Mouse (Mus musculus) midbrain, embryonic 14.5 days (tissue): Measurements from ENCODE around the gene Mecom. TPM values are rescaled to one million over a fixed set of nuclear protein-coding genes. Genes with fewer than 3 reads are reported as not detected.

Experiments
- ATAC-seq: fragments of 200-750 bp; cut with Nextera tagmentation; 2 replicates; pipeline ENCODE4 v1.8.0; 2017; ENCODE audit warnings: moderate number of reproducible peaks, moderate library complexity; ENCODE audit not compliant: low FRiP score, low TSS enrichment
- DNase-seq: peaks from one replicate; pipeline ENCODE4 v3.0.0-alpha.2; 2015
- H3K27ac ChIP-seq: fragments of 300-500 bp; sonication (generic); replicated peaks from 2 replicates; pipeline ENCODE4 v1.5.1; 2014; ENCODE audit warnings: mild to moderate bottlenecking, low read depth, low read length, moderate library complexity
- H3K27me3 ChIP-seq: fragments of 300-500 bp; sonication (generic); 2 replicates; pipeline ENCODE4 v1.6.1; 2014; ENCODE audit warnings: low read length, control low read depth, mixed read lengths; ENCODE audit not compliant: control insufficient read depth, insufficient read depth
- H3K36me3 ChIP-seq: fragments of 300-500 bp; sonication (generic); 2 replicates; pipeline ENCODE4 v1.6.1; 2014; ENCODE audit warnings: low read length, control low read depth; ENCODE audit not compliant: control insufficient read depth, insufficient read depth
- H3K4me1 ChIP-seq: fragments of 300-500 bp; sonication (generic); 2 replicates; pipeline ENCODE4 v1.6.1; 2014; ENCODE audit warnings: mild to moderate bottlenecking, antibody characterized with exemption, low read length, control low read depth; ENCODE audit not compliant: control insufficient read depth, insufficient read depth
- H3K4me2 ChIP-seq: fragments of 300-500 bp; sonication (generic); 2 replicates; pipeline ENCODE4 v1.6.1; 2014; ENCODE audit warnings: mild to moderate bottlenecking, low read length, moderate library complexity
- H3K4me3 ChIP-seq: fragments of 300-500 bp; sonication (generic); replicated peaks from 2 replicates; pipeline ENCODE4 v1.5.1; 2014; ENCODE audit warnings: low read depth, low read length
- H3K9ac ChIP-seq: fragments of 300-500 bp; sonication (generic); replicated peaks from 2 replicates; pipeline ENCODE4 v1.6.1; 2014; ENCODE audit warnings: mild to moderate bottlenecking, low read length, moderate library complexity
- H3K9me3 ChIP-seq: fragments of 300-500 bp; sonication (generic); 2 replicates; pipeline ENCODE4 v1.6.1; 2016; ENCODE audit warnings: low read length, control low read depth, mixed read lengths; ENCODE audit not compliant: control insufficient read depth
- WGBS: fragments of 180-500 bp; shearing (Covaris S2); extraction: QIAGEN DNeasy Blood & Tissue Kit; methylation state at CpG from one replicate; pipeline ENCODE4 v1.1.7; 2014; 5-methylcytosine and 5-hydroxymethylcytosine counted together
- polyA plus RNA-seq: library from polyadenylated mRNA; unstranded; fragments of >200 nt; fragmentation: Nextera tagmentation; extraction: Ambion mirVana; gene quantifications from 2 replicates; pipeline ENCODE4 v1.2.1, GENCODE M21; 2014

Mecom gene
- polyA plus RNA-seq, 1 experiment from 2014 or later, result 10.1 TPM

GRCm38 (mm10) chr3:29984431-29984830 is 563.4 kb downstream of the Mecom start:
- H3K9me3 ChIP-seq, result no peaks in the 10 kb centered on the region
- no peak overlapping the region for H3K9ac ChIP-seq
- H3K27me3 ChIP-seq, result no peaks in the 10 kb centered on the region
- no peaks in the 10 kb centered on the region for H3K4me1 ChIP-seq
- DNase-seq, result no peak
- WGBS, result 86% methylated on average over 3 of the region's 3 CpGs
- H3K27ac ChIP-seq, result no peak overlapping the region
- no peaks in the 10 kb centered on the region for H3K36me3 ChIP-seq
- no peak for ATAC-seq
- no peak overlapping the region for H3K4me2 ChIP-seq
- H3K4me3 ChIP-seq, result no peak overlapping the region

GRCm38 (mm10) chr3:29981259-29981910 is 566.4 kb downstream of the Mecom start:
- no peak overlapping the region for H3K4me3 ChIP-seq
- no peaks in the 10 kb centered on the region for H3K36me3 ChIP-seq
- H3K9ac ChIP-seq, result no peak overlapping the region
- H3K4me1 ChIP-seq, result no peaks in the 10 kb centered on the region
- H3K27me3 ChIP-seq, result no peaks in the 10 kb centered on the region
- no peak for DNase-seq
- ATAC-seq, result no peak
- H3K27ac ChIP-seq, result no peak overlapping the region
- no peaks in the 10 kb centered on the region for H3K9me3 ChIP-seq
- no peak overlapping the region for H3K4me2 ChIP-seq
- WGBS, result 81% methylated on average over 7 of the region's 7 CpGs

GRCm38 (mm10) chr3:29980531-29980930 is 567.3 kb downstream of the Mecom start:
- H3K27me3 ChIP-seq, result no peaks in the 10 kb centered on the region
- no peaks in the 10 kb centered on the region for H3K36me3 ChIP-seq
- H3K9ac ChIP-seq, result no peak overlapping the region
- no peaks in the 10 kb centered on the region for H3K4me1 ChIP-seq
- H3K9me3 ChIP-seq, result no peaks in the 10 kb centered on the region
- 95% methylated on average over 9 of the region's 9 CpGs for WGBS
- ATAC-seq (no peak), DNase-seq (no peak)
- no peak overlapping the region for H3K27ac ChIP-seq
- H3K4me2 ChIP-seq, result no peak overlapping the region
- no peak overlapping the region for H3K4me3 ChIP-seq

- no peak for ATAC-seq
These were observed 571.2 kb downstream of the Mecom start for GRCm38 (mm10) chr3:29976580-29976979.

GRCm38 (mm10) chr3:29968433-29968949 is 579.3 kb downstream of the Mecom start:
- H3K4me1 ChIP-seq, result no peaks in the 10 kb centered on the region
- no peak overlapping the region for H3K4me2 ChIP-seq
- no peak overlapping the region for H3K9ac ChIP-seq
- no peak overlapping the region for H3K27ac ChIP-seq
- no peak overlapping the region for H3K4me3 ChIP-seq
- DNase-seq (no peak), ATAC-seq (no peak)
- 84% methylated on average over 11 of the region's 11 CpGs for WGBS
- no peaks in the 10 kb centered on the region for H3K27me3 ChIP-seq
- H3K36me3 ChIP-seq, result no peaks in the 10 kb centered on the region
- H3K9me3 ChIP-seq, result no peaks in the 10 kb centered on the region

More at GRCm38 (mm10) chr3:29976580-29976979, 571.2 kb downstream of the Mecom start:
- Histone ChIP-seq H3K4me1 (no peaks in the 10 kb centered on the region), H3K27me3 (no peaks in the 10 kb centered on the region), H3K9me3 (no peaks in the 10 kb centered on the region), H3K27ac (no peak overlapping the region), H3K4me2 (no peak overlapping the region), H3K4me3 (no peak overlapping the region), H3K36me3 (no peaks in the 10 kb centered on the region), H3K9ac (no peak overlapping the region)
- 86% methylated on average over 4 of the region's 4 CpGs for WGBS
- DNase-seq, result no peak

- Histone ChIP-seq H3K9me3 (no peaks in the 10 kb centered on the region), H3K36me3 (no peaks in the 10 kb centered on the region), H3K27ac (no peak overlapping the region), H3K4me3 (no peak overlapping the region), H3K4me2 (no peak overlapping the region), H3K4me1 (no peaks in the 10 kb centered on the region), H3K27me3 (no peaks in the 10 kb centered on the region), H3K9ac (no peak overlapping the region)
- WGBS, result 80% methylated on average over 7 of the region's 7 CpGs
- DNase-seq (no peak), ATAC-seq (no peak)
These were observed 583.9 kb downstream of the Mecom start for GRCm38 (mm10) chr3:29963953-29964352.

- Histone ChIP-seq H3K27ac (no peak overlapping the region), H3K9me3 (no peaks in the 10 kb centered on the region), H3K27me3 (no peaks in the 10 kb centered on the region), H3K4me2 (no peak overlapping the region), H3K4me1 (no peaks in the 10 kb centered on the region), H3K9ac (no peak overlapping the region), H3K4me3 (no peak overlapping the region), H3K36me3 (no peaks in the 10 kb centered on the region)
- ATAC-seq (no peak), DNase-seq (no peak)
- 84% methylated on average over 3 of the region's 3 CpGs for WGBS
These were observed 584.4 kb downstream of the Mecom start for GRCm38 (mm10) chr3:29963447-29963846.

- ATAC-seq (no peak), DNase-seq (no peak)
These were observed 588.8 kb downstream of the Mecom start for GRCm38 (mm10) chr3:29959051-29959450.

More at GRCm38 (mm10) chr3:29959051-29959450, 588.8 kb downstream of the Mecom start:
- no peak overlapping the region for H3K27ac ChIP-seq
- H3K9ac ChIP-seq, result no peak overlapping the region
- no peak overlapping the region for H3K4me2 ChIP-seq
- WGBS, result 90% methylated on average over 3 of the region's 3 CpGs
- H3K4me3 ChIP-seq, result no peak overlapping the region
- no peaks in the 10 kb centered on the region for H3K36me3 ChIP-seq
- no peaks in the 10 kb centered on the region for H3K9me3 ChIP-seq
- no peaks in the 10 kb centered on the region for H3K27me3 ChIP-seq
- no peaks in the 10 kb centered on the region for H3K4me1 ChIP-seq
